Mouse (Mus musculus) heart, postnatal 4 days (tissue): ENCODE measurements at regions not wholly inside any gene's neighbourhood (a gene's known extent, or its start where the extent isn't known, plus 50 kb on each side); places are given as distances from the start of the nearest gene placed in this dataset.

Experiments
- DNase-seq: peaks from one replicate; pipeline ENCODE4 v3.0.0; 2021

DNA sequence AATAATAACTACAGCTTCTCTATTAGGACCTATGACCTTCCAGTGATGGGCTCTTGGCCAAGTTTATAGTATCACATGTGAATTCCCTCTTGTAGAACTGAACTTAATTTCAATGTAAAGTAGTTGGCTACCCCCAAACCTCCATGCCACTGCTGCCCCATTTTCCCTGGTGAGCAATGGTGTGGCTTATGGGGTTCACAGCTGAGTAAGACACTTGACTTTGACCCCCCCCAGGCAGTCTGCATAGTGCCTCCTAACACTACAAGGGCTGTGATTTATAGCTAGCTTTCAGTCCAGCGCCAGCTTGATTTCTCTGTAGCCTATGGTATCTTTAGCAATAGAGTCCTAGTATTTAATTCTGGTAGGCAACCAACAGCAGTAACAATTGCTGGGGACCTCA is 113.1 kb downstream of the Mis18a start:
- DNase-seq, result no peak

DNA sequence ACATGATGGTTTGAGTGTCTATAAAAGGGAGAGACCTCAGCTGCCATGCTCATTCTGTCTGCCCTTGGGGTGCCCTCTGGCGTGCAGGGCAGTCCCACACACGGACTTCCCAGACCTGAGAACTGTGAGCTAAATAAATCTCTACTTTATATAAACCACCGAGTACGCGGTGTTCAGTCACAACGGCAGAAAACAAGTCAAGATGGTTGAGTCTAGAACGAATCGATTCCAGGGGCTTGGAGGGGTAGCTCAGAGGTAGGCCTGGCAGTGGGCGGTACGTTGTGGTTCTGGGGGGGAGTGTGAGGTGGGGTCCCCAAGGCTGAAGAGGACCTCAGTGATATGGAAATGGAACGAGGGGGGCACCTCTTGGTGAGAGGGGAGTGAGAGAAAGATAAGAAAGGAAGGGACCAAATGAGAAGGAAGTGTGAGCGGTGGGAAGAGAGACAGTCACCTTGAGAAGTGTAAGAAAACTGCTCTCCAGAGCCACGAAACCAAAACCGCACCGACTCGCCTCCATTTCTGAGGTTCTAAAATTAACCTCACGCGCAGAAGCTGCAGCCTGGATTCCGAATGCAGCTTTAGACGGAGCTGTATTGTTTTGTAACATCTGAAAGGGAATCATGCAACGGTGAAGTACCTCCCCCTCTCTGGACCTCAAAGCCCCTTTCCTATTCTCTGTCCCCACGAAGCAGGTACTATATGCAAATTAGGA is 117.0 kb downstream of the Mis18a start:
- no peak for DNase-seq

DNA sequence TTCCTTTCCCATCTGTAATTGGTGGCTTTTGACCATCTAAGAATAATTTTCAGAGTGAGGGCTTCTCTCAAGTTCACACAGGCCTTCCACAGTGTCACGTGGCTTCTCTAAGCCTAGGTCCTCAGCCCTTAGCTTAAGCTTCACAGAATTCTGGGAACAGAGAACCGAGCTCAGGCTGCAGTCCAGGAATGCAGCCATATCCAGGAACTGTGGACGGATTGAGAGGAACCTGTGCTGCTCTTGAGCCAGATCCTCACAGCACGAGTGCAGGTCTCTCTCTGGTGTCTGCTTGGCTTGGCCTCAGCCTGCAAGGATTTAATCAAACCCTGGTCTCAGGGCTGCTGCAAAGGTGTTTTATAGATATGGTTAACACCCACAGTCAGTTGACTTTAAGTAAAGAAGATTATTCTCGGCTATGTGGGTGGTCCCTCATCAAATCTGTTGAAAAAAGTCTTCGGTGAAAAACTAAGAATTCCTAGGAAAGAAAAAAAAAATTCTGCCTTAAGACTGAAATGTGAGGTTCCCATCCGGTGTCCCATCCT is 127.8 kb downstream of the Mis18a start:
- DNase-seq, result no peak

DNA sequence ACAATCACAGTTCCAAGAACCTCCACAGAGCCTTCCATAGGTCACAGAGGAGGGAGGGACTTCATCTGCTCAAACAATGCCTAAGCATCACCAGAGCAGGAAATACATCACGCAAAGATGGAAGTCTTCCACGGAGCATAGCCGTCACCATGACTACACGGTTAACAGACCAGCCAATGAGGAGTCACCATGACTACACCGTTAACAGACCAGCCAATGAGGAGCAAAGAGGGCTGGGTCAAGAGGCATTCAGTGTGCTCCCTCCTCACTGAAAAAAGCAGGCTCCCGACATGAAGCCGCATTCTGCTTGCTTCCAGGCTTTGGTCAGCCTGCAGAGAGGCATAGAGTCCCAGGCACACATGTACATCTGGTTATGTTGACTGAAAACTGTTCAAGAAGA is 128.5 kb downstream of the Mis18a start:
- DNase-seq, result no peak

DNA sequence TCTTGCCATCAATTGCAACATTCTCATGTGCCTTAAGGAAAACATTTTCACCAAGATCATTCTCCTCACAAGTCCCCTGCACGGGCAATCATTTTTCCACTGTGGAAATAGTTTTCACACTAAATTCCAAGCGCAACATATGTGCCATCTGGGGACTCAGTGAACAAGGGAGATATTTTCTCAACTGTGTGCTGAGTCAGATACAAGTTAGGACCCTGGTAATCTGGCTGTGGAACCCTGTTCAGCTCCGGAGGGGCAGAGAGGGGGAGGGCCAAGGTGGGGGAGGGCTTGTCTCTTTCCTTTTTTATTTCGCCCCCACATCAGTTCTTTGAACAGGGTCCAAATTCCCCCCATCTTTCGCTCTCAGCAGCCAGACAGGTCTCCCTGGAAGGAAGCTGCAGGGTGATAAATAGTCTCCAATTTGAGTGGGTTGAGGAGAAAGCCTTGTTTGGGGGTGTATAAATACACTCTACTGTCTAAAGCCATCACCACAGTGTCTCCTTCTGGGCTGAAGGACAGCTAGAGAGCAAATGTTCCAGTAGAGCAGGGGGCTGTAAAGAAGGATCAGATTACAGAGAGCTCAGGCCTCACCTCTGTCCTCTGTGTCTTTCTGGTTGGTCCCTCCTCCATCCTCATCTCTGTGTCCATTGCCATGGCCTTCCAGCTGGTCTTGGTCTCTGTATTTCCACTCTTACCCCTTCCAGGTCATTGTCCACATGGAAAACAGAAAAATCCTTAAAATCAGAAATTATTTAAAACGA is 134.3 kb downstream of the Mis18a start:
- no peak for DNase-seq

DNA sequence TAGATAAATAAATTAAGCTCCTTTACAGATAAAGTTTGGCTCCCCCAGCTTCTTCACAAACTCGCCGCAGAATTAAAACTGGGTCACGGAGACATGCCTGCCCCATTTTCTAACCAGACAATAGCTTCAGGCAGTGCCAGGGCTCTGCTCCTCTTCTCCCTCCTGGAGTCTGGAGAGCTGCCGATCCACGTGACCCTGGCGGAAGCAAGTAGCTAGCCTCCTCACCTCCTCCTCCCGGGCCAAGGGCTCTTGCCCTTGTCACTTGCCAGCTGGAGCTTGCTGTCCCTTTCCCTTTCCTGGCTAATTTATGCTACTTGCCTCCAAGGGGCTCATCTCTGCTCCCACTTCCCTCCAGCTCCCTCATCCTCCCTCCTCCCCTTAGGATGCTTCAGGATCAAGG is 142.0 kb downstream of the Mis18a start:
- DNase-seq, result no peak

DNA sequence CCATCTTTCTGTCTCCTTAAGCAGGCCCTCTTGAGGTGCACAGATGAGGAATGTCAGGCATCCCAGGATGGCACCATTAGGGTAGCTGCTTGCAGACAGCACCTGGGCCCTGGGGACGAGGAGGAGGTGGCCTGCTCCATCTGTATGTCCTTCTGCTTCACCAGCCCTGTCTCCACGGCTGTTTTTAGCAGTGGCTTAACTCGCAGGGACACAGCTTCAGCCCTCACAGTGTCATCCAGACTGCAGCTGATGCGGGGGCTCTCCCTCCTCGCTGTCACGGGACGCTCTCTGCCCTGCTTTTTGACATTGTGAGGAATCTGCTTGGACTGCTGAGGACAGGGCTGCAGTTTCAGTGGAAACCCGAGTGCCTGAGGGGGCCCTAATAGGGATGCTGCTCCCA is 146.8 kb downstream of the Mis18a start:
- no peak for DNase-seq

DNA sequence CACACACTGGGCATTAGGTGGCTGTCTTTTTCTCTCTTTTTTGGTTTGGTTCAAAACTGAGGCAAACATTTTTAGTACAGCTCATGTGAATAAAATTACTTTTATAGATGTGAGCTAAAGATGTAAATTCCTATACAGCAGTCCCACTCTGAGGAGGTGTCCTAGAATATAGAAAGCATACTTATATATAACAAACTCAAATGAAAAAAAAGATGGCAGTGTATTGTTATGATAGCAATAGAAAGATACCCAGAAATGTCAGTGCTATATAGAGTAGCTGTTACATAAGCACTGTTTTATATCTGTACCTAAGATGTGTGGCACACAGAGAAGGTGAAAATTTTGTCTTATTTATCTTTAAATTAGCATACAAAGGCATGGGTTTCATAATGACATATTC is 156.1 kb downstream of the Mis18a start:
- DNase-seq, result no peak

DNA sequence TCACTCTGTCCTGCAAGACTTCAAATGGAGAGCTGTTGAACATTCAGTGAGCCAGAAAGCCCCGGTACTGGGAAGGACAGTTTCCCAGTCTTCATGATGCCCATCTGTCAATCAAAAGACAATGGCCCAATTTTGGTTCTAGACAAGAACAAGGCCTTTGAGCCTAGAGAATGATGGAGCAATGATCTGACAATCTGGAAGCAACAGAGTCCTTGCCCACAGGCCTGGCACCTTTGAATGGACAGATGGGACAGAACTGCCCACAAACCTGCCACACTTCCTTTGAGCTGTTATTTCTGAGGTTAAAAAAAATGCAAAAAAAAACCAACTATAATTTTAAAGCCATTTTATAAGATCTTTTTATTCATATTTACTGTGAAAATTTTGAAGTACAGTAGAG is 157.4 kb downstream of the Mis18a start:
- no peak for DNase-seq

DNA sequence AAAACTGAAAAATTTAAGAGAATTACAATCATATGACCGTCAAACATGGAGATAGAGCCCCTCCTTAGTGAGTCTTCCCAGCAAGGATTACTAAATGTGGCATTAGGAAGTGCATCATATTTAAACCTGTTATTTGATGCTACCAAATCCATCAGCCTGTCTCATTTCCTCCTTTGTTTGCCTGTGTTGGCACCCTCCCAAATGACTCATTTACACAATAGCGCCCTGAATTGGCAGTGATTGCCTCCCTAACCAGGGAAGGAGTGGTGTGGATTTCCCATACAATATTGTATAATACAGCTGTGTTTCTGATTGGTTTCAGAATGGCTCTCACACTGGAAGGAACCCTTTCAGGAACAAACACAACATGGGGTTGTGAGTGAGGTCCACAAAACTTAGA is 162.0 kb downstream of the Mis18a start:
- no peak for DNase-seq

DNA sequence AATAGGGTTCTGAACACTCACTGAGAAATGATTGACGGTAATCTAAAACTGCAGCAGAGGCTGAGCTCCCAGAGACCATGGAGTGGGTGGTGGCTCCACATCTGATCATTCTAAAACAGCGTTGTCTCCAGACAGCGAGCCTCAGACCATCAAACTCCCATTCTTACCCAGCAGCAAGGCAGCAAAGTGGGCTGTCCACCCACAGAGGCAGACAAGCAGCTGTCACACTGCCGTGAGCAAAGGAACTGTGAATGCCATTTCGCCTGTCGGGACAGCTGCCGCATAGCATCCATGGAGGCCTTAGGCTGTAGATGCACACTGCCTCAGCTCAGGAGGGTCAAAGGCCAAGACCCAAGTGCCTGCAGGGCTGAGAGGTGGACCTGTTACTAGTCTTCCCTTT is 167.3 kb downstream of the Hunk start:
- no peak for DNase-seq

DNA sequence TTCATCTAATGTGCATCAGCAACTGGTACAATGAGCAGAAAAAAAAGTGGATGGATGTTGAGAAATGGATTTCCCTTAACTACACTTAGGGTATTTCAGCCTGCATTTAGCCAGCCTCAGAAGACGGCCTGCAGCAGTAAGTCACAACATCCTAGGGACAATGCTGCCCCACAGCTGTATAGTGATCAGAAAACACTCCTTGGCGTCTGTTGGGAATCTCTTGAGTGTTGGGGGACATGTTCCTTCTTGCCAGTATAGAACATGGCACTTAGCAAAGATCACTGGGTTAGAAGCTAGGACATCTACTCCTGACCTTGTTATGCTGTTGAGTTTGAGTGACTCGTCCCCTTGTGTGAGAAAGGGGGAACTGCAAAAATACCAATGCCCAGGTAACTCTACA is 165.2 kb downstream of the Hunk start:
- no peak for DNase-seq

DNA sequence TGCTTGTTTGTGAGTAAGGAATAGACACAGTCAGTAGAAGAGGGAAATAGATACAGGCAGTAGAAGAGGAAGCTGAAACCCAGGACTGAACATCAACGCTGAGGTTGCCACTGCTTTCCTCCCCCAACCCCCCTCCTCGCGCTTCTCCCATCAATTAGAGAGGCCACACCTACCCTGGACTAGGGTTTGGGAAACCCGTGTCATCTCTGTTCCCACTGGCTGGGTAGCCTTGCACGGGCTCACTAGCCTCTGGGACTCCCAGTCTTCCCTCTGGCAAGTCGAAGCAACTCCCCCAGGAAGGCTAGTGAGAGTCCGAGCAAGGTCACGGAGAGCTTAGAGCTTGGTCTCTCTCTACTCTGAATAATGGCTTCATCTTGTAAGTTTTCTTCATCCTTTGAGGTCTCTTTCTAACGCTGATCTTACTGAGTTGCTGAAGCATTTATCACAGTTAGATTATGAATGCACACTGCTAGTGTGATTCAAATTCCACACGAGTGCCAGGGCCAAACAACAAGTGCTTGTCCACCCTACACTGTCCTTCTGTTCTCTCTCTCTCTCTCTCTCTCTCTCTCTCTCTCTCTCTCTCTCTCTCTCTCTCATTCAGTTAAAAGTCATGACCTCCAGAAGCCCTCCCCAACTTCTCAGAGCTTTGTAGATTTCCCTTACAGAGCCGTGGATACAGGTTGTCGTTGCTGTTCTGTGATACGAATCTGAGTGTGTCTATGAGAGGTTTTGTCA is 164.4 kb downstream of the Hunk start:
- no peak for DNase-seq
